Mouse (Mus musculus) kidney, embryonic 14.5 days (tissue): ENCODE data around the gene Ctnnd2. TPM values are rescaled to one million over a fixed set of nuclear protein-coding genes. Genes with fewer than 3 reads are reported as not detected.

Experiments used
- ATAC-seq: fragments of 200-750 bp; cut with Nextera tagmentation; 2 replicates; pipeline ENCODE4 v1.8.0; 2017; ENCODE audit warnings: moderate number of reproducible peaks, mild to moderate bottlenecking, moderate TSS enrichment, moderate library complexity; ENCODE audit not compliant: low FRiP score, low TSS enrichment
- H3K27ac ChIP-seq: fragments of 300-500 bp; sonication (generic); 2 replicates; pipeline ENCODE4 v1.5.1; 2014; ENCODE audit warnings: low read depth, mild to moderate bottlenecking, low read length, moderate library complexity, mixed read lengths
- H3K27me3 ChIP-seq: fragments of 300-500 bp; sonication (generic); 2 replicates; pipeline ENCODE4 v1.6.1; 2014; ENCODE audit warnings: mild to moderate bottlenecking, low read length; ENCODE audit not compliant: control insufficient read depth, insufficient read depth
- H3K36me3 ChIP-seq: fragments of 300-500 bp; sonication (generic); 2 replicates; pipeline ENCODE4 v1.6.1; 2014; ENCODE audit warnings: low read length, mixed read lengths; ENCODE audit not compliant: control insufficient read depth, insufficient read depth
- H3K4me1 ChIP-seq: fragments of 300-500 bp; sonication (generic); 2 replicates; pipeline ENCODE4 v1.6.1; 2014; ENCODE audit warnings: low read length, mixed read lengths; ENCODE audit not compliant: control insufficient read depth, insufficient read depth
- H3K4me2 ChIP-seq: fragments of 300-500 bp; sonication (generic); replicated peaks from 2 replicates; pipeline ENCODE4 v1.6.1; 2014; ENCODE audit warnings: low read depth, mild to moderate bottlenecking, low read length
- H3K4me3 ChIP-seq: fragments of 300-500 bp; sonication (generic); 2 replicates; pipeline ENCODE4 v1.5.1; 2014; ENCODE audit warnings: mild to moderate bottlenecking, low read length
- H3K9ac ChIP-seq: fragments of 300-500 bp; sonication (generic); 2 replicates; pipeline ENCODE4 v1.6.1; 2014; ENCODE audit warnings: low read depth, mild to moderate bottlenecking, low read length, moderate library complexity
- H3K9me3 ChIP-seq: fragments of 300-500 bp; sonication (generic); 2 replicates; pipeline ENCODE4 v1.6.1; 2016; ENCODE audit warnings: low read length; ENCODE audit not compliant: control insufficient read depth
- WGBS: fragments of 180-500 bp; shearing (Covaris S2); extraction: QIAGEN DNeasy Blood & Tissue Kit; methylation state at CpG from one replicate; pipeline ENCODE4 v1.1.7; 2014; 5-methylcytosine and 5-hydroxymethylcytosine counted together
- polyA plus RNA-seq: library from polyadenylated mRNA; unstranded; fragments of >200 nt; fragmentation: Nextera tagmentation; extraction: Ambion mirVana; gene quantifications from 2 replicates; pipeline ENCODE4 v1.2.1, GENCODE M21; 2014

Gene Ctnnd2
- polyA plus RNA-seq, 1 experiment from 2014 or later: 4.6 TPM

DNA sequence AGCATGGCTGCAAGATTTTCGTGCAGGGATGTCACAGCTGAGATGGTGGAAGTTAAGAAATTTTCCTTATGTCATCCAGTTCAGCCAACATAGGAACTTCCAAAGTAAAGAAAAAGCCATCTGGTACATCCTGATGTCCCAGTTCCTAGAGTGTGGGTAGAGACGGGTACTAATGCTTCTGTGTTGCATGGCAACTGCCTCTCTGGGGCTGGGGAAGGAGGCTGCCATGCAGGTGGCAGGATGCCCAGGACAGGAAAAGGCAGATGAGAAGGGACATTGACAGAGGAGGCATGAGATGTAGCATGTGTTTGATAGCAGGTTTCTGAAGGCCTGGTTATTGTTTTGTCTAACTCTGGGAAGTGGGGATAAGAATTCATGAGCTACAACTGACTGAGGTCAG is 715.2 kb downstream of the Ctnnd2 start:
- H3K27ac ChIP-seq: no peak overlapping the region
- no peak overlapping the region for H3K4me3 ChIP-seq
- H3K27me3 ChIP-seq: no peaks in the 10 kb centered on the region
- no peaks in the 10 kb centered on the region for H3K9me3 ChIP-seq
- H3K4me1 ChIP-seq: no peaks in the 10 kb centered on the region
- H3K36me3 ChIP-seq: no peaks in the 10 kb centered on the region
- 80% methylated on average over 2 of the region's 2 CpGs for WGBS
- no peak for ATAC-seq
- no peak overlapping the region for H3K4me2 ChIP-seq
- H3K9ac ChIP-seq: no peak overlapping the region

DNA sequence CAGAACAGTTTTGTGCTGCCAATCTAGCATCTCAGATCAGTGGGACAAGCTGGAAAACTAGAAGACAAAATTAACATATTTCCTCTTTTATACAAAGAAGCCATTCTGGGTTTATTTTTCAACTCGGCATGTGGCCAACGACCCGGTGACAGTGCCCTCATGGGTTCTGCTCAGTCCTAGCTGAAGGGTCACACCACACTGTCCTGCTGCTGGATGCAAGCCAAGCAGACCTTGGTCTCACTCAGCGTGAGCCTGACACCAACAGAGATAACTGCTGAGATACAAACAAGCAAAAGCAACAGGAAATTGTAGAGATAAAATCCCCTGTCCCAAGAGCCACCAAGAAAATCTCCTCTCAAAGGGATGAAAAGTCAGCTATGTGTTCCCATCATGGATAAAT is 719.6 kb downstream of the Ctnnd2 start:
- Histone ChIP-seq H3K9me3 (no peaks in the 10 kb centered on the region), H3K27me3 (no peaks in the 10 kb centered on the region), H3K4me2 (no peak overlapping the region), H3K27ac (no peak overlapping the region), H3K9ac (no peak overlapping the region), H3K4me3 (no peak overlapping the region), H3K36me3 (no peaks in the 10 kb centered on the region), H3K4me1 (no peaks in the 10 kb centered on the region)
- WGBS: 64% methylated on average over 4 of the region's 4 CpGs
- ATAC-seq: no peak

DNA sequence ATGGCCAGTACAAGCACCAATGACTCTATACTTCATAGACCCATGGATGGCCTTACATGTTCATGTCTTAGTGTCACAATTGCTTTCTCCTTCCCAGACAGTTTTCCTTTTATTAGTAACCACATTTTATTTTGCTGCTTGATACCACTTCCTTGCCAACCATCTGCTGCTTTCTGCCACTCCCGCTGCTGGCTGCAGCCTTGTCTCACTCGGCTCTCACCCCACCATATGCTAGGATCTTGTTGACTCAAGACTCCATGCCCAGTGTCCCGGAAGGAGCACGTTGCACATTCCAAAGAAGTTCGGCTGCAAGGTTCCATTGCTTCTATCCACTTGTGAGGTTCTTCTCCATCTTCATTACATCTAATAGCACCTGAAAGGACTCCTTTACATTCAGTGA is 722.7 kb downstream of the Ctnnd2 start:
- no peak overlapping the region for H3K4me2 ChIP-seq
- ATAC-seq: no peak
- no peak overlapping the region for H3K4me3 ChIP-seq
- H3K9me3 ChIP-seq: no peaks in the 10 kb centered on the region
- no peaks in the 10 kb centered on the region for H3K4me1 ChIP-seq
- no peaks in the 10 kb centered on the region for H3K27me3 ChIP-seq
- H3K9ac ChIP-seq: no peak overlapping the region
- WGBS: 83% methylated on average over 5 of the region's 5 CpGs
- H3K36me3 ChIP-seq: no peaks in the 10 kb centered on the region
- H3K27ac ChIP-seq: no peak overlapping the region

DNA sequence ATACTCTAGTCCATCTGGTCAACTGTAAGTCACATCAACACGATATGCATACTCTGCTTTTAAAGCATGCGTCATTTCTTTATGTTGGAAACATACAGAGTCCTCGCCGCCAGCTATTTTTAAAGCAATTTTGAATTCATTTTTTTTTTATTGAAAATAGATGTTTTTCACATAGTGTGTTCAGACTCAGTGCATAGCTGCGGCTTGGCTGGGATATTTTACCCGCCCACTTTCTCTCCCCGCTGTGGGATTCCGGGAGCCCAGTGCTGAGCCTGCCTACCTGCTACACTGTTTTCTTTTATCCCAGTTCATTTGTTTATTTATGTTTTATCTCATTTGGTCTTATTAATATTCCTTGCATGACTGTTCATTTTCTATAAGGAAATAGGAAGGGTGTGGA is 724.9 kb downstream of the Ctnnd2 start:
- Histone ChIP-seq H3K27me3 (no peaks in the 10 kb centered on the region), H3K27ac (no peak overlapping the region), H3K4me3 (no peak overlapping the region), H3K9me3 (no peaks in the 10 kb centered on the region), H3K36me3 (no peaks in the 10 kb centered on the region), H3K9ac (no peak overlapping the region), H3K4me1 (no peaks in the 10 kb centered on the region), H3K4me2 (no peak overlapping the region)
- WGBS: 96% methylated on average over 8 of the region's 8 CpGs
- ATAC-seq: no peak

DNA sequence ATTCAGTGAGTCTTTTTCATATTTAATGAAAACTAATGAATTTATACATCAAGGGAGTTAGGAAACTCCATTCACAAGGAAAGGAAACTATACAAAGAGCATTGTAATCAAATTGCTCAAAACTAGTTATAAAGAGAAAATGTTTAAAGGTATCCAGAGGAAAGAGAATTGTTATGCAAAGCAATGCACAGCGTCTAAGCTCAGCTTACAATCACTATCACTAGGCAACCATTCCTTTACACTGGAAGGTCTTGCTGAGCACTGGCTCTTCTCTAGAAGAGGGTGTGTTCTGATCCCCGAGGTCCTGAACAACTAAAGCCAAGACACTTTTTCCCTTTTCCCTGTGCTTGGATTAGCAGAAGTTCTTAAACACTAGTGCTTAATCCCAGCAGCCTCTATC is 735.6 kb downstream of the Ctnnd2 start:
- H3K4me1 ChIP-seq: no peaks in the 10 kb centered on the region
- H3K4me3 ChIP-seq: no peak overlapping the region
- H3K4me2 ChIP-seq: no peak overlapping the region
- no peaks in the 10 kb centered on the region for H3K36me3 ChIP-seq
- no peak overlapping the region for H3K27ac ChIP-seq
- H3K9ac ChIP-seq: no peak overlapping the region
- H3K27me3 ChIP-seq: no peaks in the 10 kb centered on the region
- 29% methylated on average over 2 of the region's 2 CpGs for WGBS
- no peaks in the 10 kb centered on the region for H3K9me3 ChIP-seq
- ATAC-seq: no peak

DNA sequence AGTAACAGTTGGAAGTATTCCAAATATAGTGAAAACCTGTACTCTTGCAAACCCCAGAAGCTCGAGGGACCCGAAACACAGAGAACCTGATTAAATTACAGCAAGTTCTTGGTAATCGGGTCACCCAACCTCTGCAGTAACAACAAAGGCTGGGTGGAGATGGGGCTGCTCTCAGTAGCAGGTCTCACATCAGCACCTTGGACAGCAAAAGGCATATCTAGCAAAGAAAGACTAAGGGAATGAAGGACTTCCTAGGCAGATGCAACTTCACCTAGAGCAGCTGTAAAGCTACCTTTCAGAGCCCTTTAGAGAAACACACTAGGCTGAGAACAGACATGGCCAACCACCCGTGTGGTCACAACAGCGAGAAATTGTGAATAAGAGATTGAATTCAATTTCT is 741.0 kb downstream of the Ctnnd2 start:
- no peaks in the 10 kb centered on the region for H3K36me3 ChIP-seq
- no peaks in the 10 kb centered on the region for H3K27me3 ChIP-seq
- 68% methylated on average over 5 of the region's 5 CpGs for WGBS
- H3K4me3 ChIP-seq: no peak overlapping the region
- H3K4me1 ChIP-seq: no peaks in the 10 kb centered on the region
- H3K9me3 ChIP-seq: no peaks in the 10 kb centered on the region
- no peak for ATAC-seq
- no peak overlapping the region for H3K9ac ChIP-seq
- no peak overlapping the region for H3K27ac ChIP-seq
- no peak overlapping the region for H3K4me2 ChIP-seq

DNA sequence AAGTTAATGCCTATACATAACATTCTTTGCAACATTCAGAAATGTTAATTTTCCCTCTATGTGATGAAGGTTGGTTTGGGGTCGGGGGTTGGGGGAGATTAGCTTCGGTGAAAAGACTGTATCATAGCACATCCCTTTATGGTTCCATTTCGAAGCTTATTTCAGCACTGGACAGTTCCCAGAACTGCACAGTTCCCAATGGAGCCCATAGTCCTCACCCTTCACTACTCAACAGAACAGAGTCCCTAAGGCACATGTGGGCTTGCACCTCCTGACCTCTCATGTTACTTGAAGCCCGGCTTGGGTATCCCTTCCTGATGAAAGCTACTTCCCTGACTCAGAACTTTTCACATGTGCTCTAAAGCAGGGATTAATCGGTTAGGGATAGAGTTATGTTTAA is 753.4 kb downstream of the Ctnnd2 start:
- peak; percentile 75; the same call in 1 of the 2 replicates for ATAC-seq
- Histone ChIP-seq H3K4me2 (no peak overlapping the region), H3K9me3 (no peaks in the 10 kb centered on the region), H3K4me1 (no peaks in the 10 kb centered on the region), H3K27me3 (no peaks in the 10 kb centered on the region), H3K4me3 (no peak overlapping the region), H3K27ac (no peak overlapping the region), H3K36me3 (no peaks in the 10 kb centered on the region), H3K9ac (no peak overlapping the region)
- 69% methylated on average over 5 of the region's 5 CpGs for WGBS

DNA sequence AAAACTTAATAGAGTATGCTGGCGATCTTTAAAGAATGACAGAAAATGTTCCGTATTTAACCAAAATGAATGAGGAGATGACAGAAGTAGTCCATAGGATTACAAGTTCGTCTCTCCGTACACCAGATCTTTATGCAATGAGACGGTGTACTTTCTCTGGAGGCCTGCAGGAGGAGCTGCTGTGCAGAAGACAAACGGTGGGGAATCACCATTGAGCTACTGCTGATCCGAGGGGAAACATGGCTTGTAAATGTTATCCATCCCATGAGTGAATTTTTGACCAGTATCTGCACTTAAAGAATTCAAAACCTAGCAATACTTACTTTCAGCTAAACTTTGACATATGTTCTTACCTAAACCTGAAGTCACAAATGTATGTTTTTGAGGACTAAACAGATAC is 755.2 kb downstream of the Ctnnd2 start:
- Histone ChIP-seq H3K36me3 (no peaks in the 10 kb centered on the region), H3K27me3 (no peaks in the 10 kb centered on the region), H3K9me3 (no peaks in the 10 kb centered on the region), H3K9ac (no peak overlapping the region), H3K4me3 (no peak overlapping the region), H3K4me2 (no peak overlapping the region), H3K4me1 (no peaks in the 10 kb centered on the region), H3K27ac (no peak overlapping the region)
- no peak for ATAC-seq
- WGBS: 56% methylated on average over 7 of the region's 7 CpGs

DNA sequence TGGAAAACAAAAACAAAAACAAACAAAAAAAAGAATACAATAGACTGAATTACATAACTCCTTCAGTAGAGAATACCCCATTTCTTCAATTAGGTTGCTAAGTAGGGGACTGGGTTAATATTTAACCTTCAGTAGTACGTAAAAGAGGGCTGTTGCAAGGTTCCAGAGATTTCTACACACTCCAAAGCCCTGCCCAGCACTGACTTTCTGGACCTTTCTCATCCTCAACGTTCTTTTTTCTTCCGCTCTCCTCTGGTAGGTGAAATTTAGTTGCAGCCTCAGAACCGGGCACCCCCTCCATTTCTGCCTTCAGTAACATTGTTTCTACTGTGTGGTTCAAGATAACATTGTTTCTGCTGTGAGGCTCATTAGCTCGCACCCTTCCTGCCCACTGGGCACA is 759.5 kb downstream of the Ctnnd2 start:
- Histone ChIP-seq H3K4me2 (no peak overlapping the region), H3K4me1 (no peaks in the 10 kb centered on the region), H3K4me3 (no peak overlapping the region), H3K9me3 (no peaks in the 10 kb centered on the region), H3K36me3 (no peaks in the 10 kb centered on the region), H3K9ac (no peak overlapping the region), H3K27me3 (no peaks in the 10 kb centered on the region), H3K27ac (no peak overlapping the region)
- 74% methylated on average over 5 of the region's 5 CpGs for WGBS
- no peak for ATAC-seq

DNA sequence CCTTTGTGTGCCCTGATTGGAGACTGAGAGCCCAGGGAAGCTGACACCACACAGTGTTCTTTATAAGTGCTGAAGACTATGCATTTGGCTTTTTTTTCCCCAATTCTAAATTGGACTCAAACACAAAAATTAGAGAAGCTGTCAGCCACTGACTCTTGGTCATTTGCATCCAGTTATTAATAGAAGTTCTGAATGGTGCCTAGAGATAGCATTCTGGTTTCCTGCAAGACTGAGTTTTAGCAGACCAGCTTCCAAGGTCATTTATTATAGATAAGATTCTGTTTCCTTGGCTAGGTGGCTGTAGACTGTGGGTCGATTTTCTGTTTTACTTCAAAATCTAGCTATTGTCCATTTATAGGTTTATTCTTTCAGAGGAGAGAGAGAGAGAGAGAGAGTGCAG is 773.5 kb downstream of the Ctnnd2 start:
- WGBS: 71% methylated on average over 1 of the region's 1 CpGs
- H3K36me3 ChIP-seq: no peaks in the 10 kb centered on the region

More for the DNA sequence above, 773.5 kb downstream of the Ctnnd2 start:
- Histone ChIP-seq H3K9ac (no peak overlapping the region), H3K4me1 (no peaks in the 10 kb centered on the region), H3K27ac (no peak overlapping the region), H3K27me3 (no peaks in the 10 kb centered on the region), H3K4me2 (no peak overlapping the region), H3K9me3 (no peaks in the 10 kb centered on the region), H3K4me3 (no peak overlapping the region)
- no peak for ATAC-seq
